Mouse (Mus musculus) skeletal muscle tissue, postnatal 0 days (tissue): ENCODE measurements around the gene Rab6b. TPM values are rescaled to one million over a fixed set of nuclear protein-coding genes. Genes with fewer than 3 reads are reported as not detected.

Source experiments
- polyA plus RNA-seq: library from polyadenylated mRNA; unstranded; fragments of >200 nt; fragmentation: Nextera tagmentation; extraction: Ambion mirVana; gene quantifications from 2 replicates; pipeline ENCODE4 v1.2.1, GENCODE M21; 2015

Gene Rab6b
- polyA plus RNA-seq: 2.4 and 2.8 TPM in 2 replicates

DNA sequence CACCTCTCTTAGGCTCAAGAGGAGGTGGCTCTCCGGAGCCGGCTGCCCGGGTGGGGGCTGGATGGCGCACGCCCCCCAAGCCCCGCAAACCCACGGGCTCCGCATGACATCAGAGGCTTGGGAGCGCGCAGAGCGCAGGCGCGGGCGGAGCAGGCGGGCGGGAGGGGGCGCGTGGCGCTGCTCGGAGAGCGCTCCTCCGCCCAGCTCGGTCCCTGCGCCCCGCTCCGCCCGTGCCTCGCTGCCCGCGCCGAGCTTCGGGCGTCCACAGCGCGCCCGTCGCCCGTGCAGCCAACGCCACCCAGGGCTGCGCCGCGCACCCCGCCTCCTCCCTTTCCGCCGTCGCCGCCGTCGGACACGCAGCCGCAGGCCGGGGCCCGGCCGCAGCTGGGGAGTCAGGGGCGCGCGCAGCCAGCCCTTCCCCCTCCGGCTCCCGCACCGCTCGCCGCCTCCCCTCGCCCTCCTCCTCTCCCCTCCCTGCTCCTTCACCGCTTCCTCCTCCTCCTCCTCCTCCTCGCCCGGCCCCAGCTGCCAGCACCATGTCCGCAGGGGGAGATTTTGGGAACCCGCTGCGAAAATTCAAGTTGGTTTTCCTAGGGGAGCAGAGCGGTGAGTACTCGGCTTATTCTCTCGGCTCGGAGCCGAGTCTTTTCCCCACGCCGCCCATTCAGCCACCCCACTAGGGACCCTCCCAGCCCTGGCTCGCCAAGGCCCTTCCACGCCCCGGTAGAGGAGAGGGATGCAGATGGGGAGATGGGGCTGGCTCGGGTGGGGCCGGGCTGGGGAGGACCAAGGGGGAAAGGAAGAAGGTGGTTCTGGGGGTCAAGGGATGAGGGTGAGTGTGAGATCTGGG is at the start of gene Rab6b:
Gene Rab6b, plus strand, starts transcription at position 167 of the 850 bp plus-strand sequence.

DNA sequence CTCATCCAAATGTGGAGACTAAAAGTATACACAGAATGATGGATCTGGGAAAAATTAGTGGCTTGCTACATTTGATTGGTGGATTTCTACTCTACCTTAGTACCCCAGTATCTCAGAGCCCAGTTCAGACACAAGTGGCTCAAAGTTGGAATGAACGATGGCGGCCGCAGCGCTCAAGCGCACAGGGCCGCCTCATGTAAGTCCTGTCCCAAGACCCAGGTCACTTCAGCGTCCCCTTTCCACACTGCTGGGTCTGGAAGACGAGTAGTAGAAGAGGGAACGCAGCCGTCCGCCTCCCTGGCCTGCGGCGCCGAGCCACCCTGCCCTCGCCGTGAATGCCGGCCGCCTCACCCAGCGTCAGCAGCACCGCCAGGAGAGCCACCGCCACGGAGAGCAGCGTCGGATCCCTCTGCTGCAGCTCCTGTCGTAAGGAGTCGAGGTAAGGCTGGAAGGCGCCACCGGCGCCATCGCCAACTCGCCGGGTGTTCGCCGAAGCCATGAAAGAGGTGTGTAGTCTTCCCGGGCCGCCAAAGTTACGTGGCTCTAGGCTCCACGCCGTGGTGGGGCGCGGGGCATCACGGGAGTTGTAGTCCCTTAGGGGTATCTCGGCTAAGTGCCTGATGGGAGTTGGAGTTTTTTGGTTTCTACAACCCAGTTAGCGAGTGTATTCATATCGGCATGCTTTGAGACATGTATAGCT is 90.1 kb downstream of the Rab6b start, which contains the start of gene Srprb:
Gene Srprb, minus strand, starts transcription at position 577 of the 700 bp plus-strand sequence.

DNA sequence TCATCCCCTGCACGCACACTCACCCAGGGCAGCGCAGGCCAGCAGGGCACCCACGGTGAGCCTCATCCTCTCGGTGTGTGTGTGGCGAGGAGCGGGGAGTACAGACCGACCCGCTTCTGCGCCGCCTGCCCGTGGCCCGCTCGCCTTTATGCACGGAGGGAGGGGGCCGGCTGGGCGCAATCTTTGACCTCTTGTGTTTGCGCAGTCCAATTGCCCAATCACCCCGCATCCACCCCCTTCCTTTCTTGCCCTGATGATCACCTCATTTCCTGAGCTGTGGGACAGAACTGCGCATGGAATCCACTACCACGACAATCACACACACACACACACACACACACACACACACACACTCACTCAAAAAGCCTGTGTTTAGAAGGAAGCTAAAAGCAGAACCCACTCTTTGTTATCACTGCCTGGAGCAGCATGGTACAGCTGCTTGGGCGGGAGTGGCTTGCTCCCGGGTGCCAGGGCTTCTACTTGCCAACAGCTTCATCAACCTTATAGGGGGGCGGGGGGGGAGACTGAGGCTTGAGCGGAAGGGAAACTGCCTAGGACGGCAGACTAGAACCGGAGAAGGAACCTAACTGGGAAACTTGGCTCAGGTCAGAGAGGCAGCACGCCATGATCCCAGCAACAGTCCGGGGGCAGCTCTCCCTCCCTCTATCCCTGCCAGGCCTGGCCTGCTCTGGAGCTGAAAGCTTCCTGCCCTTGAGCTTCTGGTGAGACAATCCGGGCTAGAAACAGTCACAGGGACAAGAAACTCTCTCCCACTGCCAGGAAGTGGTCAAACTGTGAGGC is 118.8 kb downstream of the Rab6b start, which contains the start of the genes Gm20425 and Trf:
Gene Gm20425, minus strand, starts transcription at position 157 of the 801 bp plus-strand sequence.
Gene Trf, minus strand, starts transcription at position 294 of the 801 bp plus-strand sequence.

Other genes starting within 250 kb of the Rab6b start
- 0.73 and 1.5 TPM in 2 replicates for gene Slco2a1, start 123.1 kb upstream of the Rab6b start, polyA plus RNA-seq
- gene Srprb, start 90.3 kb downstream of the Rab6b start, polyA plus RNA-seq: 21.9 and 24.7 TPM in 2 replicates
- gene Gm20425, start 118.5 kb downstream of the Rab6b start, polyA plus RNA-seq: 3.7 and 6.4 TPM in 2 replicates
- gene Trf, start 118.7 kb downstream of the Rab6b start, polyA plus RNA-seq: 77.2 and 686 TPM in 2 replicates
- 1.4 and 2.1 TPM in 2 replicates for gene 1300017J02Rik, start 193.3 kb downstream of the Rab6b start, polyA plus RNA-seq
- gene Topbp1, start 193.4 kb downstream of the Rab6b start, polyA plus RNA-seq: 13.1 and 13.4 TPM in 2 replicates